Mouse (Mus musculus) brain, embryonic 14.5 days (tissue): ENCODE results near the gene Tfg.
A peak's percentile ranks its signal among the peaks of the same experiment; 100 is the strongest.

Experiments used
- CTCF ChIP-seq: fragments of 200-500 bp; IDR thresholded peaks from 2 replicates; pipeline ENCODE4 v1.5.1; 2012; ENCODE audit warnings: inconsistent platforms, mild to moderate bottlenecking, moderate library complexity, borderline replicate concordance; ENCODE audit not compliant: insufficient read depth, insufficient read length; ENCODE audit errors: extremely low read depth
- POLR2A ChIP-seq: fragments of 200-500 bp; IDR thresholded peaks from 2 replicates; pipeline ENCODE4 v1.6.1; 2012; ENCODE audit warnings: mild to moderate bottlenecking, inconsistent platforms, borderline replicate concordance; ENCODE audit not compliant: poor library complexity, insufficient read depth, insufficient read length, severe bottlenecking; ENCODE audit errors: extremely low read depth

- TF ChIP-seq POLR2A (peak; percentile 90), CTCF (no peak)
These were observed at the start of gene Tfg for GRCm38 (mm10) chr16:56717224-56718200.
